Mouse (Mus musculus): ENCODE data around the gene Grb7. TPM values are rescaled to one million over a fixed set of nuclear protein-coding genes. Genes with fewer than 3 reads are reported as not detected.

Gene Grb7
- total and polyA plus RNA-seq, 3 experiments, result 4.5 to 11.5 (median 8.0) TPM

DNA sequence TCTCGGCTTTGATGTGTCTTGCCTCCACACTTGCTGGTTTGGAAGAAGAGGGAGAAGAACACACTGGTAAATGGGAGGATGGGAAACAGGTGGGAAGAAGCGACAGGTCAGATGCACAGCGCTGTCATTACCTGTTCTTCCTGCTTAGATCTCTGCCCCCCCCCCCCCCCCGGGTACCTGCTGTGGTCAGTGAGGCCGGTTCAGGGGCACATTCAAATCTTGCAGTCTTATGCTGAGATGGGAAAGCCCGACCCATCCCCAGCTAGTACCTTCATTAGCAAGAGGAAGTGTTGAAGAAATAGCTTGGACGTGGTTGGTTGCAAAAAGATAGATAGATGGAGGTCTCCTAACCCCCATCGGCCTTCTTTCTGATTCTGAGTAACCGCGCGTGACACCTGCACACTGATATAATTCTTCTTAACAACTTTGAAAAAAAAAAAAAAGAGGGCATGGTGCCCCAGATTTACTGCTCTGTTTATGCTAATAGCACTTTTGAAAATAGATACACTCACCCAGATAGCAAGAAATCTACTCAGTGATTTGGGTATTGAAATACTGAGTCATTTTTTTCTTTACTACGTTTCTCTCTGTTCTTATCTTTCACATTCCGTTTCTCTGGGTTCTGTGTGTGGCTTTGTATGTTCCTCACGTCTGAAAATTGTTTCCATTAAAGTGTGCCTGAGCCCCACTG is 31.0 kb downstream of the Grb7 start (continued):
- TF ChIP-seq ETS1 (conservative IDR thresholded peaks at IDR 0.05; ENCODE audit: low read depth, low read length) (peak; percentile 95), JUN (IDR thresholded peaks at IDR 0.05; ENCODE audit: insufficient read depth, low read depth, low read length) (peak; percentile 88), MAZ (IDR thresholded peaks at IDR 0.05; ENCODE audit: low read depth, low read length) (peak; percentile 99), MEF2A (IDR thresholded peaks at IDR 0.05; ENCODE audit: borderline replicate concordance, low read depth, low read length) (peak; percentile 94), RAD21 (IDR thresholded peaks at IDR 0.05; ENCODE audit: low read depth, low read length) (peak; percentile 6), NRF1 (IDR thresholded peaks at IDR 0.05; ENCODE audit: low read depth, low read length) (0 out of 2 replicates have a peak, but pooled peaks have one; percentile 16), RCOR1 (conservative IDR thresholded peaks at IDR 0.05; ENCODE audit: low read depth, low read length) (peak; percentile 96), ZC3H11A (IDR thresholded peaks at IDR 0.05; ENCODE audit: low read depth, low read length) (no peak), SMC3 (IDR thresholded peaks at IDR 0.05; ENCODE audit: low read depth, low read length) (peak; percentile 29; the same call in 1 of the 2 replicates), ELF1 (IDR thresholded peaks at IDR 0.05; ENCODE audit: low read depth, low read length) (peak; percentile 80), HCFC1 (IDR thresholded peaks at IDR 0.05; ENCODE audit: low read depth, low read length) (peak; percentile 48; the same call in 1 of the 2 replicates), TBP (conservative IDR thresholded peaks at IDR 0.05; ENCODE audit: low read depth, low read length) (peak; percentile 87), POLR2AphosphoS2 (IDR thresholded peaks at IDR 0.05; ENCODE audit: low read depth, low read length) (no peak), ZNF384 (IDR thresholded peaks at IDR 0.05; ENCODE audit: low read depth, low read length) (peak; percentile 99)

DNA sequence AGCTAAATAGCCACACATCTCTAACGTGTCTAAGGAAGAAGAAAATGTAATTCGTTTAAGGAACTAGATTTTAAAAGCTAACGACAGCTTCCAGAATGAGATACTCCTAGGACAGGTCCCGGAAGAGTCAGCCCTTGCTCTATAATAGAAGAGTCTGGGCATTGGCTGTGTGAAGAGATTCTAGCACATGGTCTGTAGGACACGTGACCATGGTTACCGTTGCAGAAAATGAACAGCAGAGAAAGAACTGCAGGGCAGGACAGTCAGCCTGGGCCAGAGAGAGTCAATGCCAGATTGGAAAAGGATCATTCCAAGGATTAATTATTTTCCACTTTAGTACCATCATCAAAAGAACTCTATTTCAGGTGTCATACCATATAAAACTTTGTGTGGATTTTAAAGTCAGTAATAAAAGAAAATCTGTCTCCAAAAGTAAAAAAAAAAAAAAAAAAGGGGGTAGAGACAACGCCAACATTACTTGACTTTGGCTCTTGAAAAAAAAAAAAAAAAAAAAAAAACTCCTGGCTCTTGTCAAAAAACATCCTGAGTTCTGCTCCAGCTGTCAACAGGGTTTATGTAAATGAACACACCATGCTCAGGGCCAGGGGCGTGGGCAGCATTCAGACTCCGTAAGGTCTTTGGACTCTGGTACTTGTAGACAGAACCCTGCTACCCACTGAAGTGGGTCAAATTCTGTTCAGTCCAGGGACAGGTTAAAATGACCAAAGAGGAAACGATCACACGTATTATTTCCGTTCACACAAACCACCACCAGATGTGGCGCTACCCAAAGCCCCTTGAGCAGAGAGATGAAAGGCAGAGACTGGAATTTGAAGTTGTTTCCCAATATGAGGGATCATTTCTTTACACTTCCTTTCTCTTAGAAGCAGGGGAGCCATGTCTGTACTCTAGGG is 33.1 kb downstream of the Grb7 start:
- Histone ChIP-seq H3K4me3 (replicated peaks in 1 of 3; ENCODE audit: low read depth in 2 of 3, low read length in 2 of 3, poor library complexity in 1 of 3) (no peak overlapping the region), H3K9me3 (replicated peaks; ENCODE audit: low read length) (no peaks in the 10 kb centered on the region), H3K79me2 (replicated peaks; ENCODE audit: control insufficient read depth, extremely low read depth, insufficient read depth, poor library complexity, severe bottlenecking) (peaks cover 19% of the 10 kb centered on the region), H3K27ac (ENCODE audit: insufficient read depth, low read depth) (peak overlapping the region; percentile 86), H3K4me2 (ENCODE audit: insufficient read depth, low read depth, poor library complexity, severe bottlenecking) (peak overlapping the region; percentile 54), H3K36me3 (replicated peaks in 1 of 2; ENCODE audit: control insufficient read depth in 1 of 2, insufficient read depth in 1 of 2, low read length in 1 of 2) (peaks cover 13 to 40% of the 10 kb centered on the region in 2 experiments), H3K4me1 (ENCODE audit: control insufficient read depth in 1 of 2, insufficient read depth in 2 of 2) (peaks cover 26 to 59% of the 10 kb centered on the region in 2 experiments), H3K27me3 (replicated peaks) (no peaks in the 10 kb centered on the region), H3K9ac (ENCODE audit: insufficient read depth, low read depth) (peak overlapping the region; percentile 10; the same call in 1 of the 2 replicates)
- dilution Hi-C loops (cut with MboI; ENCODE audit: extremely low pct_ligation_motif_present, extremely low pct_unique_long_range_greater_than_20kb, low sequenced_read_pairs), result no loop called here
- in situ Hi-C loops (cut with MboI; ENCODE audit: low pct_ligation_motif_present, low pct_unique_long_range_greater_than_20kb, low sequenced_read_pairs), result loop anchor here (5.0 kb wide), 1 partner anchor 68 kb away; the partner anchor contains the start of gene Ikzf3
- no peak for DNase-seq (ENCODE audit: extremely low read depth)
- TF ChIP-seq MYC (IDR thresholded peaks at IDR 0.05; ENCODE audit: low read depth, low read length) (peak; percentile 97), ZMIZ1 (IDR thresholded peaks at IDR 0.05; ENCODE audit: low read depth, low read length) (no peak), ZNF384 (IDR thresholded peaks at IDR 0.05; ENCODE audit: low read depth, low read length) (peak; percentile 99), USF1 (IDR thresholded peaks at IDR 0.05; ENCODE audit: low read depth, low read length) (peak; percentile 92), NRF1 (IDR thresholded peaks at IDR 0.05; ENCODE audit: low read depth, low read length) (no peak), RCOR1 (conservative IDR thresholded peaks at IDR 0.05; ENCODE audit: low read depth, low read length) (no peak; the same call in 1 of the 2 replicates), MXI1 (IDR thresholded peaks at IDR 0.05; ENCODE audit: low read depth, low read length) (peak; percentile 86), MEF2A (IDR thresholded peaks at IDR 0.05; ENCODE audit: borderline replicate concordance, low read depth, low read length) (peak; percentile 72; the same call in 1 of the 2 replicates), ZKSCAN1 (IDR thresholded peaks at IDR 0.05; ENCODE audit: borderline replicate concordance, low read depth, low read length) (no peak), IRF4 (IDR thresholded peaks at IDR 0.05; ENCODE audit: low read depth, low read length) (peak; percentile 62), NELFE (IDR thresholded peaks at IDR 0.05; ENCODE audit: low read depth, low read length) (no peak), BHLHE40 (IDR thresholded peaks at IDR 0.05; ENCODE audit: low read depth, low read length) (peak; percentile 87), JUND (conservative IDR thresholded peaks at IDR 0.05; ENCODE audit: low read depth, low read length) (0 out of 2 replicates have a peak, but pooled peaks have one; percentile 2), ETS1 (conservative IDR thresholded peaks at IDR 0.05; ENCODE audit: low read depth, low read length) (no peak; the same call in none of the 2 replicates), E2F4 (IDR thresholded peaks at IDR 0.05; ENCODE audit: insufficient replicate concordance, low read depth, low read length) (no peak), POLR2A (IDR thresholded peaks at IDR 0.05; ENCODE audit: low read depth, low read length) (peak; percentile 62), GABPA (IDR thresholded peaks at IDR 0.05; ENCODE audit: insufficient replicate concordance, low read depth, low read length) (no peak), ZC3H11A (IDR thresholded peaks at IDR 0.05; ENCODE audit: low read depth, low read length) (no peak), CHD2 (IDR thresholded peaks at IDR 0.05; ENCODE audit: low read length) (no peak), POLR2AphosphoS2 (IDR thresholded peaks at IDR 0.05; ENCODE audit: low read depth, low read length) (0 out of 2 replicates have a peak, but pooled peaks have one; percentile 17), MAZ (IDR thresholded peaks at IDR 0.05; ENCODE audit: low read depth, low read length) (no peak), MAX (IDR thresholded peaks at IDR 0.05; ENCODE audit: low read length) (peak; percentile 99), ELF1 (IDR thresholded peaks at IDR 0.05; ENCODE audit: low read depth, low read length) (peak; percentile 50; the same call in 1 of the 2 replicates), RAD21 (IDR thresholded peaks at IDR 0.05; ENCODE audit: low read depth, low read length) (no peak; the same call in none of the 2 replicates), USF2 (conservative IDR thresholded peaks at IDR 0.05; ENCODE audit: low read depth, low read length) (peak; percentile 95), CTCF (conservative IDR thresholded peaks at IDR 0.05 in 1 of 2, IDR thresholded peaks at IDR 0.05 in 1 of 2; ENCODE audit: low read depth in 2 of 2, low read length in 2 of 2) (peak in 1 of 2 experiments; percentile 32; a peak in 1 of 4 replicates), HCFC1 (IDR thresholded peaks at IDR 0.05; ENCODE audit: low read depth, low read length) (no peak; the same call in 1 of the 2 replicates)
